Comparison of ENCODE assay signal across 8 mouse cellular contexts in the genomic region with DNA sequence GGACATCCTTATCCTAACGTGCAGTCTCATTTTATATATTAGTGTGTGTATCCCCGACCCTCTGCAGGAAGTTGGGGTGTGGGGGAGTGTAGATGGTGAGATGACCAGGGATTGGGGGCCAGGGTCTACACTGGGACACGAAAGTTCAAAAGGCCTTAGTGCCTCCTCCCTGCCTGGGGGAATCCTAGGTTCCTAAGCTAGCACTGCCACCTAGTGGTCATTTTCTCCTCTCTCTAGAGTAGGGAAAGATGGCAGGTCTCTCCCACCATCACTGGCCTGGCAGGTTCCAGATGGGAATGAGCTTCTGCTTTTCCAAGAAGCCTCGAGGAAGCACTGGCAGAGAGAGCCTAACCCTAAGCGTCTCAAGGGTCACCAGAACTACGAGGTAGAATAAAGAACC. TPM values are rescaled to one million over a fixed set of nuclear protein-coding genes. Genes with fewer than 3 reads are reported as not detected.
A peak's percentile ranks its signal among the peaks of the same experiment; 100 is the strongest.
DNase-seq lines count a peak whose midpoint lies in the region; ATAC-seq and TF ChIP-seq lines count a peak whose summit lies in the region.

No protein-coding gene starts in this region.

- H3K4me2 ChIP-seq in embryonic facial prominence, embryonic 14.5 days (ENCODE audit: low read depth, low read length) = no peak overlapping the region
- no peak overlapping the region for H3K4me2 ChIP-seq in hindbrain, embryonic 11.5 days (replicated peaks; ENCODE audit: low read depth, low read length)

- no peak overlapping the region for H3K9ac ChIP-seq in embryonic facial prominence, embryonic 14.5 days (ENCODE audit: low read depth, low read length)
- no peak overlapping the region for H3K9ac ChIP-seq in hindbrain, embryonic 11.5 days (ENCODE audit: low read depth, low read length)

- no peaks in the 10 kb centered on the region for H3K27me3 ChIP-seq in embryonic facial prominence, embryonic 14.5 days (replicated peaks; ENCODE audit: control insufficient read depth, insufficient read depth, low read length)
- H3K27me3 ChIP-seq in hindbrain, embryonic 11.5 days (ENCODE audit: control insufficient read depth, insufficient read depth, low read length) = no peaks in the 10 kb centered on the region

- H3K4me3 ChIP-seq in gastrocnemius, adult 2 months = no peak overlapping the region
- H3K4me3 ChIP-seq in bone marrow, adult 2 months (replicated peaks; ENCODE audit: control insufficient read depth, low read depth, low read length) = no peak overlapping the region
- H3K4me3 ChIP-seq in embryonic facial prominence, embryonic 14.5 days (ENCODE audit: low read depth, low read length) = no peak overlapping the region
- no peak overlapping the region for H3K4me3 ChIP-seq in hindbrain, embryonic 11.5 days (ENCODE audit: low read depth, low read length)

- no peaks in the 10 kb centered on the region for H3K4me1 ChIP-seq in bone marrow, adult 2 months (ENCODE audit: control insufficient read depth, insufficient read depth, low read length)
- H3K4me1 ChIP-seq in embryonic facial prominence, embryonic 14.5 days (ENCODE audit: control insufficient read depth, insufficient read depth, low read length) = no peaks in the 10 kb centered on the region
- H3K4me1 ChIP-seq in hindbrain, embryonic 11.5 days (replicated peaks; ENCODE audit: control insufficient read depth, insufficient read depth, low read length) = no peaks in the 10 kb centered on the region

- no peak for TF ChIP-seq POLR2A in bone marrow, adult 2 months (IDR thresholded peaks at IDR 0.05; ENCODE audit: borderline replicate concordance, control insufficient read depth, low read depth, low read length)

- H3K36me3 ChIP-seq in embryonic facial prominence, embryonic 14.5 days (ENCODE audit: control insufficient read depth, insufficient read depth, low read length) = no peaks in the 10 kb centered on the region
- H3K36me3 ChIP-seq in hindbrain, embryonic 11.5 days (ENCODE audit: control insufficient read depth, insufficient read depth, low read length) = no peaks in the 10 kb centered on the region

- ATAC-seq in embryonic facial prominence, embryonic 14.5 days (ENCODE audit: low read depth) = peak; percentile 79
- peak; percentile 79 for ATAC-seq in hindbrain, embryonic 11.5 days (ENCODE audit: low FRiP score)

- WGBS in bone marrow, adult 2 months = 24% methylated on average over 6 of the region's 6 CpGs
- 20% methylated on average over 6 of the region's 6 CpGs for WGBS in embryonic facial prominence, embryonic 14.5 days
- WGBS in hindbrain, embryonic 11.5 days = 19% methylated on average over 6 of the region's 6 CpGs

- H3K27ac ChIP-seq in gastrocnemius, adult 2 months = no peak overlapping the region
- H3K27ac ChIP-seq in bone marrow, adult 2 months (ENCODE audit: control insufficient read depth, insufficient read depth, low read depth, low read length, poor library complexity) = no peak overlapping the region
- H3K27ac ChIP-seq in embryonic facial prominence, embryonic 14.5 days (replicated peaks; ENCODE audit: low read depth, low read length) = no peak overlapping the region
- H3K27ac ChIP-seq in hindbrain, embryonic 11.5 days (ENCODE audit: low read depth, low read length) = no peak overlapping the region

- peak; percentile 75 for TF ChIP-seq CTCF in gastrocnemius, adult 2 months (IDR thresholded peaks at IDR 0.05)
- TF ChIP-seq CTCF in bone marrow, adult 2 months (IDR thresholded peaks at IDR 0.05; ENCODE audit: control insufficient read depth, insufficient read depth, low read length) = peak; percentile 50; the same call in 1 of the 2 replicates

- intact Hi-C loops in gastrocnemius, adult 2 months (cut with DNase I) = loop anchor here (5.0 kb wide), 1 partner anchor 223 kb away; no protein-coding TSS in a partner anchor

- peak; percentile 22 for DNase-seq in gastrocnemius, adult 2 months
- DNase-seq in gastrocnemius, postnatal 25 days = no peak
- peak; percentile 72 for DNase-seq in embryonic facial prominence, embryonic 14.5 days (ENCODE audit: low spot score)
- DNase-seq in hindbrain, embryonic 11.5 days (ENCODE audit: low spot score) = peak; percentile 83
- DNase-seq in layer of hippocampus, postnatal 25 days (ENCODE audit: extremely low spot score in 1 of 2, low spot score in 1 of 2) = peak; percentile 35 to 74
- peak; percentile 61 for DNase-seq in lung, postnatal 36 days
- DNase-seq in skeletal muscle tissue, adult 2 months (ENCODE audit: low read depth, low spot score) = peak; percentile 3

- H3K9me3 ChIP-seq in embryonic facial prominence, embryonic 14.5 days (ENCODE audit: control insufficient read depth, low read length) = no peaks in the 10 kb centered on the region
- H3K9me3 ChIP-seq in hindbrain, embryonic 11.5 days (ENCODE audit: control insufficient read depth, low read length) = no peaks in the 10 kb centered on the region

RNA-seq across cellular contexts. Expression of gene Hmgxb4, which starts 57.8 kb away (rescaled TPM):
- 1 to 10 TPM; 8.3 to 9.9 TPM for total RNA-seq in gastrocnemius, adult 2 months (2021)
- total RNA-seq in gastrocnemius, postnatal 25 days (2021) = 1 to 10 TPM; 7.2 to 8.6 TPM
- polyA plus RNA-seq in bone marrow, adult 2 months (2011; ENCODE audit: insufficient read depth, insufficient read length, low replicate concordance, missing spikeins) = 14.1 and 19.9 TPM in 2 replicates
- 37.7 and 46.7 TPM in 2 replicates for polyA plus RNA-seq in embryonic facial prominence, embryonic 14.5 days (2014; fragmentation: Nextera tagmentation; extraction: Ambion mirVana)
- polyA plus RNA-seq in hindbrain, embryonic 11.5 days (2014; fragmentation: Nextera tagmentation; extraction: Ambion mirVana) = 42.7 and 56.1 TPM in 2 replicates
- total RNA-seq in layer of hippocampus, postnatal 25 days (2021) = 10 to 100 TPM; 23.7 to 25.7 TPM
